ENCODE assay signal across 8 mouse cellular contexts in genomic region chr10:69889779-69890178, GRCm38 (mm10).
DNase-seq lines count a peak whose midpoint lies in the region; ATAC-seq and TF ChIP-seq lines count a peak whose summit lies in the region.

No protein-coding gene starts in this region.

- TF ChIP-seq EP300 in stomach, postnatal 0 days (optimal IDR thresholded peaks at IDR 0.05) = no peak

- no peaks in the 10 kb centered on the region for H3K36me3 ChIP-seq in stomach, postnatal 0 days (ENCODE audit: control insufficient read depth, insufficient read depth, low read length)

- no peak overlapping the region for H3K27ac ChIP-seq in left cerebral cortex, adult 2 months
- no peak overlapping the region for H3K27ac ChIP-seq in stomach, postnatal 0 days (replicated peaks)

- WGBS in stomach, postnatal 0 days = 16% methylated on average over 6 of the region's 6 CpGs

- DNase-seq in cerebellum, adult 9-10 months = peak; percentile 59
- DNase-seq in cerebellum, adult 9-11 months = no peak
- no peak for DNase-seq in left cerebral cortex, adult 2 months (ENCODE audit: extremely low spot score in 1 of 2, low spot score in 2 of 2)
- no peak for DNase-seq in left cerebral cortex, postnatal 36 days (ENCODE audit: low spot score in 2 of 2)
- DNase-seq in Muller cell, postnatal 12 days (ENCODE audit: inconsistent ontology term) = peak; percentile 19
- peak; percentile 24 for DNase-seq in hindlimb bud, embryonic 11.5 days (ENCODE audit: extremely low spot score, low read depth, low spot score)
- peak; percentile 45 for DNase-seq in stomach, postnatal 0 days (ENCODE audit: low spot score)
- no peak for DNase-seq in spleen, adult 12 weeks (ENCODE audit: low spot score)

- H3K4me1 ChIP-seq in stomach, postnatal 0 days (replicated peaks; ENCODE audit: control insufficient read depth, insufficient read depth) = no peaks in the 10 kb centered on the region

- H3K4me3 ChIP-seq in left cerebral cortex, adult 2 months = no peak overlapping the region
- H3K4me3 ChIP-seq in stomach, postnatal 0 days (ENCODE audit: low read depth, low read length) = no peak overlapping the region

- TF ChIP-seq CTCF in left cerebral cortex, adult 2 months (IDR thresholded peaks at IDR 0.05) = peak; percentile 68
- peak; percentile 80 for TF ChIP-seq CTCF in stomach, postnatal 0 days (IDR thresholded peaks at IDR 0.05; ENCODE audit: low read depth)

- intact Hi-C loops in left cerebral cortex, adult 2 months (cut with DNase I) = loop anchor here (2.0 kb wide), 1 partner anchor 19 kb away; no protein-coding TSS in a partner anchor
- intact Hi-C loops in left cerebral cortex, postnatal 36 days (cut with DNase I) = no loop called here

- no peak overlapping the region for H3K4me2 ChIP-seq in stomach, postnatal 0 days (replicated peaks; ENCODE audit: low read depth)

- no peaks in the 10 kb centered on the region for H3K27me3 ChIP-seq in stomach, postnatal 0 days (ENCODE audit: control insufficient read depth, insufficient read depth, low read length)

- ATAC-seq in stomach, postnatal 0 days (ENCODE audit: low FRiP score, low TSS enrichment) = no peak

- H3K9ac ChIP-seq in stomach, postnatal 0 days (ENCODE audit: low read length) = no peak overlapping the region

- H3K9me3 ChIP-seq in stomach, postnatal 0 days (ENCODE audit: control insufficient read depth, low read length) = no peaks in the 10 kb centered on the region

Comparison
In these comparisons a context has a peak if more than half of its experiments do, and no peak if none do; other contexts are left out.
1. DNase-seq: peak in cerebellum, adult 9-10 months (single experiment), Muller cell, postnatal 12 days (single experiment), hindlimb bud, embryonic 11.5 days (single experiment) and stomach, postnatal 0 days (single experiment); none in cerebellum, adult 9-11 months (single experiment), left cerebral cortex, adult 2 months (0 of 2), left cerebral cortex, postnatal 36 days (0 of 2) and spleen, adult 12 weeks (single experiment).